Mouse (Mus musculus) stomach, postnatal 0 days (tissue): ENCODE data around the gene Fgf9.

Experiments used
- CTCF ChIP-seq: IDR thresholded peaks from 2 replicates; pipeline ENCODE4 v1.5.1; 2016; ENCODE audit warnings: antibody characterized with exemption, low read depth, mild to moderate bottlenecking, moderate library complexity
- EP300 ChIP-seq: optimal IDR thresholded peaks from 2 replicates; pipeline ENCODE3; 2016; ENCODE audit warnings: antibody characterized with exemption

DNA sequence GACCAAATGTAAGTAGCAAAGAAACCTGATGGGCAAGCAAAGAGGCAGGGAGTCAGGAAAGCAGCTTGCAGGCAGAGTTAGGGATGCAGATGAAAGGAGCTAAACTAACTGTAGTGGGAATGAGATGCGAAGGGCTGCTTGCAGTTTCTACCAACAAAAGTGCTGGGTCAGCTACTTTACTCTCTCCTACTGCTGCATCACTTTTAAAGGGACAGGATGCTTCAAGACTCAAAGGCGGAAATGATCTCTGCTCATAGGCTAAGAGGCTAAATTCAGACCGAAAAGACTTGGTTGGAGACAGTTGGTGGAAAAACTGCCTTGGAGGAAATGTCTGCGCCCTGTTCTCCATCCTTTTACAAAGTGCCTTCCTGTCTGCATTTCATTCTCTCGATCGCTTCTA is 420 bp upstream of the Fgf9 start:
- TF ChIP-seq CTCF, result no peak
- no peak for TF ChIP-seq EP300
